Mouse (Mus musculus) embryonic facial prominence, embryonic 13.5 days (tissue): ENCODE measurements around the gene Rapgef1. TPM values are rescaled to one million over a fixed set of nuclear protein-coding genes. Genes with fewer than 3 reads are reported as not detected.

Source experiments
- ATAC-seq: fragments of 200-750 bp; cut with Nextera tagmentation; 2 replicates; pipeline ENCODE4 v1.8.0; 2017; ENCODE audit warnings: low read depth; ENCODE audit not compliant: insufficient number of reproducible peaks, insufficient read depth, low FRiP score, low TSS enrichment
- H3K27ac ChIP-seq: fragments of 300-500 bp; sonication (generic); 2 replicates; pipeline ENCODE4 v1.5.1; 2015; ENCODE audit warnings: moderate library complexity, mild to moderate bottlenecking, inconsistent platforms
- H3K27me3 ChIP-seq: fragments of 300-500 bp; sonication (generic); 2 replicates; pipeline ENCODE4 v1.6.1; 2015; ENCODE audit warnings: mild to moderate bottlenecking, inconsistent platforms
- H3K36me3 ChIP-seq: fragments of 300-500 bp; sonication (generic); 2 replicates; pipeline ENCODE4 v1.6.1; 2015; ENCODE audit warnings: mild to moderate bottlenecking, inconsistent platforms
- H3K4me1 ChIP-seq: fragments of 300-500 bp; sonication (generic); 2 replicates; pipeline ENCODE4 v1.6.1; 2015; ENCODE audit warnings: inconsistent platforms
- H3K4me2 ChIP-seq: fragments of 300-500 bp; sonication (generic); 2 replicates; pipeline ENCODE4 v1.6.1; 2015; ENCODE audit warnings: moderate library complexity, mild to moderate bottlenecking, inconsistent platforms
- H3K4me3 ChIP-seq: fragments of 300-500 bp; sonication (generic); 2 replicates; pipeline ENCODE4 v1.5.1; 2015; ENCODE audit warnings: mild to moderate bottlenecking, inconsistent platforms
- H3K9ac ChIP-seq: fragments of 300-500 bp; sonication (generic); 2 replicates; pipeline ENCODE4 v1.6.1; 2015; ENCODE audit warnings: mild to moderate bottlenecking, inconsistent platforms
- H3K9me3 ChIP-seq: fragments of 300-500 bp; sonication (generic); 2 replicates; pipeline ENCODE4 v1.6.1; 2016; ENCODE audit warnings: inconsistent platforms
- WGBS: fragments of 180-500 bp; shearing (Covaris S2); methylation state at CpG from one replicate; pipeline ENCODE4 v1.1.7; 2015; ENCODE audit warnings: mixed read lengths; 5-methylcytosine and 5-hydroxymethylcytosine counted together
- polyA plus RNA-seq: library from polyadenylated mRNA; unstranded; fragments of >200 nt; fragmentation: Nextera tagmentation; extraction: Ambion mirVana; gene quantifications from 2 replicates; pipeline ENCODE4 v1.2.1, GENCODE M21; 2015

Rapgef1 gene
- polyA plus RNA-seq, result 14.4 and 15.0 TPM in 2 replicates

DNA sequence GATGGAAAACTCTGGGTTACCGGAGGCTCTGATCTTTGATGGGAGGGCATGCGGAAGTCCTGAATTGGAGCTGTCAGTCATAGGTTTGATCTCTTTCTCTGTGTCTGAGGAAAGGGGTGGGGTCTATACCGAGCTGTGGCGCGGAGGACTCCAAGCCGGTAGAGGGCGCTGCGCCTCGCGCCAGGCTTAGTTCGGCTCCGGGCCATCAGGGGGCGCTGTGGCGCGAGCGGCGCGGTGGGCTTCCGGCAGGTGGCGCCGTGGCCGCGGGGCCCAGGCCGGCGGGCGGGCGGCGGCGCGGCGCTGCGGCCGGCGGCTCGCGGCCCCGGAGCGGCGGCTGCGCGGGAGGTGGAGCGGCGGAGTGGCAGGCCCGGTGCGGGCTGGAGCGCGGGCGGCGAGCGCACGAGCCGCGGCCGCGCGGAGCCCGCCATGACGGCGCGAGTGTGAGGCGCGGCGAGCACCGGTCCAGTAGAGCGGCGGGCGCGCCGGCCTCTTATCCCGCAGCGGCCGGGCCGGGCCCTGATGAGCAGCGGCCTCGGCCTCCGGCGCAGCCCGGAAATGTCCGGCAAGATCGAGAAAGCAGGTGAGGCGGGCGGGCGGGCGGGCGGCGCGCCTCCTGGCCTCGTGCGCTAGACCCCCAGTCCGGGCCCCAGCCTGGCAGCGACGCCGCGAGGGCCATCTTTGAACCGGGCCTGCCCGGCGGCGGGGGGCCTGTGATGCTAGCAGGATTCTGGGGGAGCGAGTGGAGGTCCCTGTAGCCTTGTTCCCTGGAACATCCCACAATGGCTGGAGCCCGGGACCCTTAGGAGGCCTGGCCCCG is at the start of gene Rapgef1:
Rapgef1 (plus strand) TSS at position 237 of the 817 bp plus-strand sequence.
- H3K27me3 ChIP-seq, result no peaks in the 10 kb centered on the region
- peak; percentile 76 for ATAC-seq
- peaks cover 26% of the 10 kb centered on the region for H3K4me1 ChIP-seq
- peak within 1 kb of the TSS; percentile 92 for H3K9ac ChIP-seq
- under 1% methylated on average over 80 of the region's 101 CpGs for WGBS
- peak within 1 kb of the TSS; percentile 85 for H3K27ac ChIP-seq
- H3K36me3 ChIP-seq, result no peaks in the 10 kb centered on the region
- H3K9me3 ChIP-seq, result no peaks in the 10 kb centered on the region
- peak within 1 kb of the TSS; percentile 79 for H3K4me2 ChIP-seq
- peak within 1 kb of the TSS; percentile 80 for H3K4me3 ChIP-seq

DNA sequence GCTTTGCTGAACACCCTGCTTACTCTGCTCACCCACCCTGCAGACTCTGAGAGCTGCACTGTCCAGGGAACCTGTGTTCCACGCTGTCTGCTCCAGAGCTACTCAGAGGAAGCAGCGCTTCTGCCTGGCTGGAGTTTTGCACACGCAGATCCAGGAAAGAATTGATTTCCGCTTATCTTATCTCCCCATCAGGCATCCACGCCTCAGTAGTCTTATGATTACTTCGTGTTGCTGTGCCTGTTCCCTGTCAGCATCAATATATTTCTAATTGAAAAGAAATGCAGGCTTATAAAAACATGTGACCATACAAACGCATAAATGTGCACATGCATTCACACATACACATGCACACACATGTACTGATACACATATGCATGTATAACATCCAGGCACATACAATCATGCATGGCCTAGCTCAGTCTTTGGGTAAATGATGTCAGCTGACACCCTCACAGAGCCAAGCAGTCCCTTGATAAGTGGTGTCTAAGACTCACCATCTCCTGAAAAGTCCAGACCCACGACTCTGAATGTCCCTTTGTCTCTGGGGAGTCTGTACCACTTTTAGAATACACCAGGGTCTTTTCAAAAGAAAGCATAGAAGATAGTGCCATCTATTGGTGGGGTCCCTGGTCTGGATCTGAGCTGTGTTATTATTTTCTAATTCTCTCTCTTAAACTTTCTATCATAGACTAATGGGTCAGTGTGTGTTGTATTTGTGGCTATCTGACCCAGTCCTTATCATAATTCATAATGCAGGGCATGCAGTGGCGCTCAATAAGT is 47.4 kb upstream of the Rapgef1 start:
- no peak overlapping the region for H3K27ac ChIP-seq
- H3K4me1 ChIP-seq, result no peaks in the 10 kb centered on the region
- H3K27me3 ChIP-seq, result no peaks in the 10 kb centered on the region
- 55% methylated on average over 9 of the region's 9 CpGs for WGBS
- H3K4me2 ChIP-seq, result no peak overlapping the region
- H3K36me3 ChIP-seq, result no peaks in the 10 kb centered on the region
- no peak for ATAC-seq
- no peak overlapping the region for H3K4me3 ChIP-seq
- no peak overlapping the region for H3K9ac ChIP-seq
- H3K9me3 ChIP-seq, result no peaks in the 10 kb centered on the region

DNA sequence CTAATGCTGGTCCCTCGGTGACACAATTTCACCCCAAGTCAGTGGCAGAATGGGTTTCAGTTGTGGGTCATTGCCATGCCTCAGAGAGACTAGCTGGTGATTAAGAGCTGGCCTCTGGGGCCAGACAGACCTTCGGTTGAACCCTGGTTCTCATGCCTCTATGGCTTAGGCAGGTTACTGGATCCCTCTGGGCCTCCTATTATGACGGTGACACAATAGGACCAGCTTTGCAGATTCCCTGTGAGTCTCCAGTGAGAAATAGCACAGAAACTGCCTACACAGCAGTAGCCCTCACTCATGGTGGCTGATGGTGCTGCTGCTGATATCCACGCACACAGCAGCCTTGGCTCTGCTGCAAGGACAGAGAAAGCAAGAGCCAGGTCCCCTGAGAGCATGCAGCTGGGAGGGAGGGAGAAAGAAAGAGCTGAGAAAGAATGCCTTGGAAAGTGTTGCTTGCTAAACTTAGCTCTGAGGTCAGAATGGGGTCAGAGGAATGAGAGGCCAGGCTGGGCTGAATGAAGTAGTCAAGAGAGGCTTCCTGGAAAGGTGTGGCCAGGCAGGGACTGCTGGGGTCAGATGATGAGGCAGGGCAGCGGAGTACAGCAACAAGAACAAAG is 46.6 kb upstream of the Rapgef1 start:
- no peak overlapping the region for H3K27ac ChIP-seq
- no peak overlapping the region for H3K4me2 ChIP-seq
- ATAC-seq, result no peak
- H3K9me3 ChIP-seq, result no peaks in the 10 kb centered on the region
- no peaks in the 10 kb centered on the region for H3K27me3 ChIP-seq
- WGBS, result 31% methylated on average over 5 of the region's 5 CpGs
- H3K9ac ChIP-seq, result no peak overlapping the region
- H3K4me3 ChIP-seq, result no peak overlapping the region
- H3K36me3 ChIP-seq, result no peaks in the 10 kb centered on the region
- H3K4me1 ChIP-seq, result no peaks in the 10 kb centered on the region

DNA sequence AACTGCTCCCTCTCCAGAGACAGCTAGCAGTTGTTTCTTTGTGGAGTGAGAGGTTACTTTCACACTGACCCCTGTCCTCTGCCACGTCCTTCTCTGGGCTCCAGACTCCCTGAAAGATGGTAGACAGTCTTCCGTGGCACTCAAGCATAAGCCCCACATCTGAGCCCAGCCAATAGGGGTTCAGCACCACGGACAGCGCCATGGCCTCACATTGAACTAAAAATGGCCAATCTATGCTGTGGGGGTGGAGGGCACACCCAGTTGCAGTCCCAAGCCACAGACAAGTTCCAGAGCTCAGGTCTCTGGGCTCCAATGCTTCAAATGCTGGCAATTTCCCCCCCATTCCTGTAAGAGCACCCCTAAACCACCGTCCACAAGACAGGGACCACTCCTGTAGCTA is 45.9 kb upstream of the Rapgef1 start:
- Histone ChIP-seq H3K9ac (no peak overlapping the region), H3K4me2 (no peak overlapping the region), H3K4me1 (no peaks in the 10 kb centered on the region), H3K27me3 (no peaks in the 10 kb centered on the region), H3K27ac (no peak overlapping the region), H3K4me3 (no peak overlapping the region), H3K9me3 (no peaks in the 10 kb centered on the region), H3K36me3 (no peaks in the 10 kb centered on the region)
- 5% methylated on average over 5 of the region's 5 CpGs for WGBS
- no peak for ATAC-seq

DNA sequence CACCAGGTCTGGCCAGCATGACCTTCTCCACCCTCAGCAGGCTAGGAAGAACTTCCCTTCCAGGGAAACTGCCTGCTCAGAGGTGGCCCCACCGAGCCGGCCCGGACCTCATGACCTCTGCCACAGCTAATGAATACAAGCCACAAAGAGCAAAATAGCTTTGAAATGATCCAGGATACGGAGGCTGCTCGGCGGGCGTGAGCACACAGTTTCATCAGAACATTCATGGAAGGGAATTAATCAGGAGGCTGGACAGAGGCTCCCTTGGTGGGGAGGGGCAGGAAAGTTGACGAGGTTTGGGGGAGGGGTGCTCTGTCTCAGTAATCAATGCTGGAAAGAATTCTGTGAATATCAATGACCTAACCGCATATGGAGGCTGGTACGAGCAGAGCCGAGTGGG is 45.3 kb upstream of the Rapgef1 start:
- Histone ChIP-seq H3K4me1 (no peaks in the 10 kb centered on the region), H3K27ac (no peak overlapping the region), H3K4me3 (no peak overlapping the region), H3K36me3 (no peaks in the 10 kb centered on the region), H3K9ac (no peak overlapping the region), H3K27me3 (no peaks in the 10 kb centered on the region), H3K4me2 (no peak overlapping the region), H3K9me3 (no peaks in the 10 kb centered on the region)
- ATAC-seq, result no peak
- 13% methylated on average over 11 of the region's 11 CpGs for WGBS

DNA sequence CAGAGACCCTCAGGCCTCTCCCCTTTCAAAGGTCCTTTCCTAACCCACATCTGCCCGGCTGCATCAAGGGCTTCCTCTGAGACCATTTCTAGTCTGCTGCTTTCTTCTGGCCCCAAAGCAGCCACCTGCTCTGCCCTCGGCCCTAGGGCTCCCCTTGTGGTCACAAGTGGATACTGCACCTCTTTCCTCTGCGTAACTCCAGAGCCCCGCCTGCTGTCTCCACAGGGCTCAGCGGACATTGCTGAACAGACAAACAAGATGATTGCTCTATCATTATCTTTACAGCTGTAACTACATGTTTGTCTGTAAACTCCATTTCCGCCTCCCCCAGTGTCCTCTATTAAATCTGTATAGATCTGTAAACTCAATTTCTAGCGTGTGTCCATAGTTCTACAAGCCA is 37.1 kb upstream of the Rapgef1 start:
- no peaks in the 10 kb centered on the region for H3K27me3 ChIP-seq
- ATAC-seq, result no peak
- no peak overlapping the region for H3K9ac ChIP-seq
- WGBS, result 4% methylated on average over 7 of the region's 7 CpGs
- H3K36me3 ChIP-seq, result no peaks in the 10 kb centered on the region
- H3K9me3 ChIP-seq, result no peaks in the 10 kb centered on the region
- H3K4me3 ChIP-seq, result no peak overlapping the region
- no peak overlapping the region for H3K27ac ChIP-seq
- H3K4me2 ChIP-seq, result no peak overlapping the region
- H3K4me1 ChIP-seq, result 0 out of 2 replicates have a peak, but pooled peaks cover 4% of the 10 kb centered on the region

DNA sequence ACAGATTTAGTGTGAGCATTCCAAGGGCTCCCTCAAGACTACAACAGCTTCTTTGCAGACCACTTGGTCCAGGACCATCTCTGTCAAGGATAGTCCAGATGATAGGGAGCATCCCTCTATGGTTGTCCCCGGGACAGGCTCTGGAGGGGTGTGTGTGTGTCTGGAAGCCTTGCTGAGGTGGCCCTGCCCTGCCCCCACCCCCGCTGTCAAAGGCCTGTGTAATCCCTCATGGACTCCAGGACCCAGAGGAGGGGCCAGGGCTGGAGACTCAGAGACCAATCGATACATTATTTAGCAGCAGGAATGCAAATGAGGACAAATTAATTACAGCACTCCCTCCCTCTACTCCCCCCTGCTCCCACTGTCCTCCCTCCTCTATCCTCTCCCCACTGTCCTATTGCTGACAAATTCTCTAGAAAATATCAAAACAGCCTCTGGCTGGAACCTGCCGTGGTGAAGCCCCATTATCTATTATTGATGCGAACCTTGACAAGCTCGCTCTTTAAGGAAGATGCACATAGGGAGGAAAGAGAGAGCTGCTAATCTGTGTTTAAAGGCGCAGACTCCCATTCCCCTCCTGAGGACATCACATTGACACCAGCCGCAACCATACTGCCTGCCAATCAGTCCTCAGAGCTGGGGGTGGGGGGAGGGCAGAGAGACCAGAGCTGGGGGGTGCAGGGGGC is 33.4 kb upstream of the Rapgef1 start:
- 17% methylated on average over 8 of the region's 8 CpGs for WGBS
- ATAC-seq, result no peak
- H3K36me3 ChIP-seq, result no peaks in the 10 kb centered on the region

DNA sequence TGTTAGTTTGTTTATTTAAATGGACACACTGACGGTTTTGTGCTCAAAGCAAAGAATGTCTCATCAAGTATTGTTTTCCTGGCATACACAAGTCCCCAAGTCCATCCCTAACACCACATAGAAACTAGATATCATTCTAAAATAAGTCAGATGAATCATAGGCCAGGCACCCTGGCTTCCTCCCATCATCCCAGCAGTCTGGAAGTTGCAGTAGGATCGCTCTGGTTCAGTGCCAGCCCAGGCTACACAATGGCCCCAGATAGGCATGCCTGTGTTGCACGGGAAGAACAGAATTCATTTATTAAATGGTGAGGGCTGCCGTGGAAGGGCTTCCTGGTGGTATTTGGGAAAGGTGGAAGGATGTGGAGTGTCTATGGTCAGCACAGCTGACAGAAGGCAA is 31.5 kb upstream of the Rapgef1 start:
- H3K9ac ChIP-seq, result no peak overlapping the region
- H3K36me3 ChIP-seq, result no peaks in the 10 kb centered on the region
- no peak overlapping the region for H3K4me2 ChIP-seq
- no peaks in the 10 kb centered on the region for H3K27me3 ChIP-seq
- ATAC-seq, result no peak
- no peak overlapping the region for H3K4me3 ChIP-seq
- no peaks in the 10 kb centered on the region for H3K4me1 ChIP-seq
- 69% methylated on average over 4 of the region's 4 CpGs for WGBS
- no peak overlapping the region for H3K27ac ChIP-seq
- H3K9me3 ChIP-seq, result no peaks in the 10 kb centered on the region

More for the DNA sequence above, 33.4 kb upstream of the Rapgef1 start:
- no peak overlapping the region for H3K9ac ChIP-seq
- H3K4me1 ChIP-seq, result 0 out of 2 replicates have a peak, but pooled peaks cover 4% of the 10 kb centered on the region
- H3K4me2 ChIP-seq, result no peak overlapping the region
- H3K4me3 ChIP-seq, result no peak overlapping the region
- no peak overlapping the region for H3K27ac ChIP-seq
- H3K9me3 ChIP-seq, result no peaks in the 10 kb centered on the region
- H3K27me3 ChIP-seq, result no peaks in the 10 kb centered on the region

DNA sequence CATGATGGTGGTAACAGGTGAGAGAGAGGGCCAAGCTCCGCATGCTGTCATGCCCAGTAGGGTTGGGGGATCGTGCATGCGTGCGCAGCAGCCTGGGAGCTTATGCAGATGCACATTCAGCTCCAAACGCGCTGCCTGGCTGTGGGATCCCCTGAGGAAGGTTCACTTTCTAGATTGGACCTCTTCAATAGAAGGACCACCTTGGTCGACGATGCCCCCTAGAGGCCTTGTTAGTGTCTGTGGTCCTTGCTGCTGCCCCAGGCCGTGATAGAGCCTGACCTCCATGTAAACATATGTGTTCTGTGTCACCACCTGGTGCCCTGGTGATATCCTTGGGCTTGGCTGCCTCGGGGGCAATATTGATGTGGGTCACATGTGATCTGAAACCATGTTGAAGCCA is 30.3 kb upstream of the Rapgef1 start:
- no peak overlapping the region for H3K4me2 ChIP-seq
- H3K27me3 ChIP-seq, result no peaks in the 10 kb centered on the region
- H3K27ac ChIP-seq, result no peak overlapping the region
- no peaks in the 10 kb centered on the region for H3K36me3 ChIP-seq
- no peak for ATAC-seq
- H3K4me1 ChIP-seq, result no peaks in the 10 kb centered on the region
- H3K9me3 ChIP-seq, result no peaks in the 10 kb centered on the region
- 30% methylated on average over 10 of the region's 10 CpGs for WGBS
- H3K4me3 ChIP-seq, result no peak overlapping the region
- H3K9ac ChIP-seq, result no peak overlapping the region

DNA sequence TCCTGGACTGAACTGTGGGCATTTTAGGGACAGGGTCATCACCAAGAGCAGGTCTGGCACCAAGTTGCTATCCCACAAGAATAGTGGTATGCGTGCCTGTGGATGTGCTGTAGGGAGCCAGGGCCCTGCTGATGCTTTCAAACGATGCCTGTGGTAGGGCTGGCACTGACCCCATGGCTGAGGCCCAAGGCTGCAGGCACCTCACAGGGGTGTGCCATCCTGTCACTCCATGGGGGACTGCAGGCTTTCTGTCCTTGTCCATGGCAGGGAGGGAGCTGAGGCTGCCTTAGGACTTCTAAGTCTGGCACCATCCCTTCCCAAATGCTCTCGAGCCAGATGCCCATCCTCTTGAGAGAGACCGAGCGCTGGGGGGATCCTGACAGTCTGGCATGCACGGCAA is 27.9 kb upstream of the Rapgef1 start:
- no peak overlapping the region for H3K9ac ChIP-seq
- H3K27me3 ChIP-seq, result no peaks in the 10 kb centered on the region
- no peak overlapping the region for H3K4me3 ChIP-seq
- ATAC-seq, result no peak
- H3K27ac ChIP-seq, result no peak overlapping the region
- H3K4me1 ChIP-seq, result no peaks in the 10 kb centered on the region
- 86% methylated on average over 6 of the region's 6 CpGs for WGBS
- H3K36me3 ChIP-seq, result no peaks in the 10 kb centered on the region
- no peak overlapping the region for H3K4me2 ChIP-seq
- H3K9me3 ChIP-seq, result no peaks in the 10 kb centered on the region

DNA sequence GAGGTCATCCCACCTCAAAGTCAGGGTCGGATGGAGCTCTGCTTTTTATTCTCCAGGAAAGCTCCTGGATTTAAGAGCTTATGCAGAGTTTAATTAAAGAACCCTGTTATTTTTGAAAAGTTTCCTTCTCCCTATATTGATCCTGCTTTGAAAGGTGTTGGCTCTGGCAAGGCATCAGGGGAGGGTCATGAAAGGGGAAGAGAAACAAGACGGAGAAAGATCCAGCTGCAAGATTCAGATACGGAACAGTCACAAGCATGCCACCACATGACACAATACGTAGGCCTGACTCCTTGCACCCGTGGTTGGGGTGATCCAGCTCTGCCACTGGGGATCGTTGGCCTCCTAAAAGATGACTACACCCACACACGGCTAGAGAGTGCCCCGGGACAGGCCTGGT is 27.0 kb upstream of the Rapgef1 start:
- H3K4me3 ChIP-seq, result no peak overlapping the region

More for the DNA sequence above, 27.0 kb upstream of the Rapgef1 start:
- H3K4me1 ChIP-seq, result no peaks in the 10 kb centered on the region
- WGBS, result 56% methylated on average over 8 of the region's 8 CpGs
- H3K36me3 ChIP-seq, result no peaks in the 10 kb centered on the region
- H3K27me3 ChIP-seq, result no peaks in the 10 kb centered on the region
- no peak overlapping the region for H3K4me2 ChIP-seq
- ATAC-seq, result no peak
- H3K9me3 ChIP-seq, result no peaks in the 10 kb centered on the region
- H3K9ac ChIP-seq, result no peak overlapping the region
- H3K27ac ChIP-seq, result no peak overlapping the region
